Mouse (Mus musculus) testis, postnatal 10 days (tissue): ENCODE data around the gene Gsap.
"Not testable (repeated sequence)": the region's sequence is repeated elsewhere in the genome, so short reads cannot be mapped to it uniquely, and the experiment has no call there.

ENCODE experiments used
- DNase-seq: peaks from one replicate; pipeline ENCODE4 v3.0.0; 2021; ENCODE audit warnings: low spot score

The Gsap gene

GRCm38 (mm10) chr5:21183046-21183445, 3.0 kb upstream of the Gsap start:
- not testable (repeated sequence) for DNase-seq

GRCm38 (mm10) chr5:21186821-21187220, 766 bp downstream of the Gsap start:
- DNase-seq: no peak

- DNase-seq: no peak
These were observed 2.4 kb downstream of the Gsap start for GRCm38 (mm10) chr5:21188435-21188834.

- DNase-seq: no peak
These were observed 3.0 kb downstream of the Gsap start for GRCm38 (mm10) chr5:21189036-21189435.

GRCm38 (mm10) chr5:21189460-21189859, 3.4 kb downstream of the Gsap start:
- no peak for DNase-seq

GRCm38 (mm10) chr5:21203504-21203903, 17.4 kb downstream of the Gsap start:
- DNase-seq: no peak

GRCm38 (mm10) chr5:21204157-21204556, 18.1 kb downstream of the Gsap start:
- DNase-seq: no peak

GRCm38 (mm10) chr5:21206014-21206413, 20.0 kb downstream of the Gsap start:
- DNase-seq: no peak

GRCm38 (mm10) chr5:21211406-21211805, 25.4 kb downstream of the Gsap start:
- no peak for DNase-seq

- DNase-seq: no peak
These were observed 26.9 kb downstream of the Gsap start for GRCm38 (mm10) chr5:21212933-21213332.

- DNase-seq: no peak
These were observed 27.7 kb downstream of the Gsap start for GRCm38 (mm10) chr5:21213801-21214200.

GRCm38 (mm10) chr5:21217453-21218294, 31.6 kb downstream of the Gsap start:
- DNase-seq: no peak

- DNase-seq: no peak
These were observed 46.8 kb downstream of the Gsap start for GRCm38 (mm10) chr5:21232876-21233275.

GRCm38 (mm10) chr5:21244575-21244974, 58.5 kb downstream of the Gsap start:
- no peak for DNase-seq

- DNase-seq: no peak
These were observed 59.2 kb downstream of the Gsap start for GRCm38 (mm10) chr5:21245241-21245640.

- no peak for DNase-seq
These were observed 60.7 kb downstream of the Gsap start for GRCm38 (mm10) chr5:21246794-21247193.

GRCm38 (mm10) chr5:21247916-21248315, 61.9 kb downstream of the Gsap start:
- no peak for DNase-seq

- no peak for DNase-seq
These were observed 62.8 kb downstream of the Gsap start for GRCm38 (mm10) chr5:21248834-21249233.

GRCm38 (mm10) chr5:21254731-21255525, 68.9 kb downstream of the Gsap start:
- no peak for DNase-seq

- DNase-seq: no peak
These were observed 69.6 kb downstream of the Gsap start for GRCm38 (mm10) chr5:21255551-21256132.

- DNase-seq: no peak
These were observed 71.1 kb downstream of the Gsap start for GRCm38 (mm10) chr5:21257126-21257525.

GRCm38 (mm10) chr5:21257806-21258205, 71.8 kb downstream of the Gsap start:
- no peak for DNase-seq

- DNase-seq: no peak
These were observed 74.7 kb downstream of the Gsap start for GRCm38 (mm10) chr5:21260746-21261145.
